Mouse (Mus musculus) liver, embryonic 14.5 days (tissue): ENCODE results near the gene Wwp2. TPM values are rescaled to one million over a fixed set of nuclear protein-coding genes. Genes with fewer than 3 reads are reported as not detected.

Experiments
- ATAC-seq: fragments of 200-750 bp; cut with Nextera tagmentation; 2 replicates; pipeline ENCODE4 v1.8.0; 2017; ENCODE audit warnings: moderate number of reproducible peaks, mild to moderate bottlenecking, moderate library complexity; ENCODE audit not compliant: insufficient read depth
- DNase-seq, 3 experiments: peaks; one replicate each; pipeline ENCODE4 v3.0.0-alpha.2; 2012 to 2013; ENCODE audit warnings: low read depth in 3 of 3, low spot score in 3 of 3
- H3K27ac ChIP-seq: fragments of 300-500 bp; sonication (generic); 2 replicates; pipeline ENCODE4 v1.5.1; 2014; ENCODE audit warnings: moderate library complexity, mild to moderate bottlenecking, control low read depth, inconsistent platforms
- H3K27me3 ChIP-seq: fragments of 300-500 bp; sonication (generic); 2 replicates; pipeline ENCODE4 v1.6.1; 2014; ENCODE audit warnings: mild to moderate bottlenecking, low read length, moderate library complexity; ENCODE audit not compliant: control insufficient read depth, insufficient read depth
- H3K36me3 ChIP-seq: fragments of 300-500 bp; sonication (generic); replicated peaks from 2 replicates; pipeline ENCODE4 v1.6.1; 2014; ENCODE audit warnings: low read depth; ENCODE audit not compliant: control insufficient read depth, insufficient read depth
- H3K4me1 ChIP-seq, 2 experiments: fragments of 200-500 bp in 1 of 2; fragments of 300-500 bp in 1 of 2; sonication (generic) in 1 of 2; replicated peaks; 2 replicates each; pipeline ENCODE4 v1.6.1; 2012 to 2014; ENCODE audit warnings: antibody characterized with exemption in 1 of 2, inconsistent platforms in 1 of 2, low read length in 1 of 2; ENCODE audit not compliant: control insufficient read depth in 2 of 2, insufficient read depth in 2 of 2
- H3K4me2 ChIP-seq: fragments of 300-500 bp; sonication (generic); 2 replicates; pipeline ENCODE4 v1.6.1; 2014; ENCODE audit warnings: low read depth, mild to moderate bottlenecking, control low read depth, moderate library complexity
- H3K4me3 ChIP-seq, 2 experiments: fragments of 200-500 bp in 1 of 2; fragments of 300-500 bp in 1 of 2; sonication (generic) in 1 of 2; 2 replicates each; pipeline ENCODE4 v1.5.1; 2012 to 2014; ENCODE audit warnings: low read depth in 2 of 2, low read length in 2 of 2, mild to moderate bottlenecking in 2 of 2, control low read depth in 1 of 2, inconsistent platforms in 1 of 2, moderate library complexity in 1 of 2; ENCODE audit not compliant: insufficient read depth in 1 of 2
- H3K9ac ChIP-seq: fragments of 300-500 bp; sonication (generic); replicated peaks from 2 replicates; pipeline ENCODE4 v1.6.1; 2014; ENCODE audit warnings: mild to moderate bottlenecking, control low read depth, moderate library complexity
- H3K9me3 ChIP-seq: fragments of 300-500 bp; sonication (generic); 2 replicates; pipeline ENCODE4 v1.6.1; 2016; ENCODE audit warnings: low read length, mixed read lengths; ENCODE audit not compliant: control insufficient read depth
- CTCF ChIP-seq: IDR thresholded peaks from 2 replicates; pipeline ENCODE4 v1.5.1; 2016; ENCODE audit warnings: antibody characterized with exemption, low read depth, control low read depth
- EP300 ChIP-seq: IDR thresholded peaks from 2 replicates; pipeline ENCODE4 v1.6.1; 2016; ENCODE audit warnings: antibody characterized with exemption, low read depth
- WGBS: fragments of 180-500 bp; shearing (Covaris S2); extraction: QIAGEN DNeasy Blood & Tissue Kit; methylation state at CpG from one replicate; pipeline ENCODE4 v1.1.7; 2014; ENCODE audit not compliant: insufficient replicate concordance; 5-methylcytosine and 5-hydroxymethylcytosine counted together
- polyA plus RNA-seq, 2 experiments: library from polyadenylated mRNA; depleted of rRNA in 1 of 2; stranded (reverse) in 1 of 2; unstranded in 1 of 2; fragments of >200 nt; fragmentation: Nextera tagmentation in 1 of 2; extraction: Ambion mirVana in 1 of 2; gene quantifications; 2 replicates each; pipeline versions ENCODE4 v1.2.1 to v1.2.3; 2012 to 2014

The Wwp2 gene
- polyA plus RNA-seq, 2 experiments, result 14.7 to 28.0 TPM

GRCm38 (mm10) chr8:107582136-107582535 lies 146.0 kb downstream of the Wwp2 start:
- H3K27me3 ChIP-seq, result no peaks in the 10 kb centered on the region
- no peak for ATAC-seq
- no peak for DNase-seq
- WGBS, result 86% methylated on average over 11 of the region's 11 CpGs
- H3K4me1 ChIP-seq, result peaks cover 9 to 18% of the 10 kb centered on the region in 2 experiments
- H3K4me3 ChIP-seq, result no peak overlapping the region
- H3K4me2 ChIP-seq, result no peak overlapping the region
- H3K36me3 ChIP-seq, result peaks cover 71% of the 10 kb centered on the region
- no peaks in the 10 kb centered on the region for H3K9me3 ChIP-seq
- H3K27ac ChIP-seq, result no peak overlapping the region
- no peak for TF ChIP-seq CTCF
- no peak for TF ChIP-seq EP300
- H3K9ac ChIP-seq, result no peak overlapping the region

DNA sequence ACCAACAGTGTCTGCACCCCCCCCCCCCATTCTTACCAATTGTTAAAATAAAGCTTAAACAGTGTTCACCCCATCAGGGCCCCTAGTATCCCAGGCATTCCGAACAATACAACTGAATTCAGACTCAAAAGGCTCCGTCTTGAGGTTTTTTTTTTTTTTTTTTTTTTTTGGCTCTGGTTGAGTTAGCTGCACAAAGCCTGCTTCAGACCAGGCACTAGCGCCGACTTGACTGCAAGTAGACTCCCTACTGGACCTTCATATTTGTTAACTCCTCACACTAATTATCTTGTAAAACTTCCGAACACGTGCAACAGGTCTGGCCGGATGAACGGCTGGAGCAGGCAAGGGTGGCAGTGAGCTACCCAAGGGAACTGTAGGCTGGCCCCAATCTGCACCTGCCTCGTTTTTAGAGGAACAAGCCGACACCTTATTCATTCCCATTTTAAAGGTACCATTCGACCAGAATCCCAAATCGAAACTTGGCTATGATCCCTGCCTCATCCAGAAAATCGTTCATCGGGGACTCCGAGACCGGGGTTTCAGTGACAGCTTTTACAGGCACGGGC lies 151.3 kb downstream of the Wwp2 start:
- Histone ChIP-seq H3K36me3 (peaks cover 38% of the 10 kb centered on the region), H3K9ac (peak overlapping the region; percentile 83), H3K4me3 (peak overlapping the region; percentile 92 to 99), H3K9me3 (no peaks in the 10 kb centered on the region), H3K27me3 (no peaks in the 10 kb centered on the region), H3K4me2 (peak overlapping the region; percentile 76), H3K4me1 (peaks cover 5 to 6% of the 10 kb centered on the region in 2 experiments), H3K27ac (peak overlapping the region; percentile 45)
- WGBS, result under 1% methylated on average over 17 of the region's 17 CpGs
- no peak for TF ChIP-seq CTCF
- TF ChIP-seq EP300, result no peak
- ATAC-seq (peak; percentile 39; the same call in 1 of the 2 replicates), DNase-seq (no peak)

GRCm38 (mm10) chr8:107587995-107588780 lies 152.0 kb downstream of the Wwp2 start, which contains the start of gene Psmd7:
Gene Psmd7, minus strand, starts transcription at chr8:107588464.
- 1% methylated on average over 65 of the region's 65 CpGs for WGBS
- DNase-seq (peak; percentile 86 to 88 (median 87)), ATAC-seq (peak; percentile 95)
- no peaks in the 10 kb centered on the region for H3K27me3 ChIP-seq
- H3K4me2 ChIP-seq, result peak within 1 kb of the TSS; percentile 76
- TF ChIP-seq EP300 (no peak; the same call in 1 of the 2 replicates), CTCF (peak; percentile 62)
- peaks cover 5 to 6% of the 10 kb centered on the region in 2 experiments for H3K4me1 ChIP-seq
- no peaks in the 10 kb centered on the region for H3K9me3 ChIP-seq
- peak within 1 kb of the TSS; percentile 83 for H3K9ac ChIP-seq
- peak within 1 kb of the TSS; percentile 45 for H3K27ac ChIP-seq
- H3K4me3 ChIP-seq, result peak within 1 kb of the TSS; percentile 92 to 99
- H3K36me3 ChIP-seq, result peaks cover 31% of the 10 kb centered on the region

- DNase-seq (no peak), ATAC-seq (no peak)
- H3K27me3 ChIP-seq, result no peaks in the 10 kb centered on the region
- H3K9me3 ChIP-seq, result no peaks in the 10 kb centered on the region
- no peak for TF ChIP-seq CTCF
- TF ChIP-seq EP300, result no peak
- no peaks in the 10 kb centered on the region for H3K4me1 ChIP-seq
- no peak overlapping the region for H3K27ac ChIP-seq
- no peak overlapping the region for H3K4me3 ChIP-seq
- H3K4me2 ChIP-seq, result no peak overlapping the region
- no peak overlapping the region for H3K9ac ChIP-seq
- WGBS, result 50% methylated on average over 5 of the region's 6 CpGs
- H3K36me3 ChIP-seq, result no peaks in the 10 kb centered on the region
Measured at GRCm38 (mm10) chr8:107593967-107594729, 158.0 kb downstream of the Wwp2 start.
